Comparison of ENCODE assay signal across 8 mouse cellular contexts in the genomic region with DNA sequence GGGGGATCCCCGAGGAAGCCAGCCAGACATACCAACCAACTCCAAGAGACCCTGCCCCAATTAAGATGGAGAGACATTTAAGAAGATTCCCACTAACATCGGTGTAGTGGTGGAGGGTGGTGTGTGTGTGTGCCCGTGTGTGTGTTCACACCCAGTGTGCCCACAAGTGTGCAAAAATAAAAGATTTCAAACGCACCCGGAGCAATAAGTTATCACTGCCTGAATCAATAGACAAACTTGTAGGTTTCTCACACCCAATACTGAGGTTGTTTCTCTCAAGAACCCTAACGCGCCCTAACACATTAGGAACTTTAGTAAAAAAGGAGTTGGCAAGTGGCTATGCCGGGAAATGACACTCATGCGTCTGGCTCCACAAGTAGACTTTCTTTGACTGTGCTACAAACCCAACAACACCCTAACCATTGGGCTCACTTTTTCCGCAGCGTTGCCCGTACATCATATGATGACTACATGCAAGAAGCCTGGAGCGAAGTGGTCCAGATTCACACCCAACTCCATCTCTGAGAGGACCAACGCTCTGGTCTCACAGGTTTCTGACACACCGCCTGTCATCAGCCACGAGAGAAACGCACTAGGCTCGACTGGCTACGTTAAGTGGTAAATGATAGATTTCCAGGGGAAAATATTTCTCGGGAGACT. TPM values are rescaled to one million over a fixed set of nuclear protein-coding genes. Genes with fewer than 3 reads are reported as not detected.
DNase-seq lines count a peak whose midpoint lies in the region; ATAC-seq and TF ChIP-seq lines count a peak whose summit lies in the region.
"Had no signal": no experiment of that assay in that cellular context is flagged by ENCODE, and none has a peak within 500 bp of the region (broad histone marks: within the 10 kb centered on the region; RNA-seq: fewer than 3 reads in every experiment).

No protein-coding gene starts in this region.

- ATAC-seq in heart, postnatal 0 days (ENCODE audit: insufficient read depth, low read depth): no peak
- ATAC-seq in stomach, embryonic 16.5 days (ENCODE audit: insufficient read depth, low FRiP score): no peak

- no peaks in the 10 kb centered on the region for H3K9me3 ChIP-seq in heart, postnatal 0 days (replicated peaks; ENCODE audit: control insufficient read depth, low read length)
- no peaks in the 10 kb centered on the region for H3K9me3 ChIP-seq in megakaryocyte, embryonic 14.5 days
- no peaks in the 10 kb centered on the region for H3K9me3 ChIP-seq in stomach, embryonic 16.5 days (replicated peaks; ENCODE audit: control insufficient read depth, low read length)

- TF ChIP-seq EP300 in heart, postnatal 0 days (IDR thresholded peaks at IDR 0.05; ENCODE audit: low read depth): no peak

- peak overlapping the region; percentile 70 for H3K4me2 ChIP-seq in heart, postnatal 0 days (ENCODE audit: low read depth, low read length)
- peak overlapping the region; percentile 60 for H3K4me2 ChIP-seq in stomach, embryonic 16.5 days (ENCODE audit: low read depth, low read length)

- H3K4me1 ChIP-seq in heart, postnatal 0 days (ENCODE audit: control insufficient read depth, insufficient read depth): peaks cover 7% of the 10 kb centered on the region; the same call in 1 of the 2 replicates
- peaks cover 21% of the 10 kb centered on the region for H3K4me1 ChIP-seq in megakaryocyte, embryonic 14.5 days
- H3K4me1 ChIP-seq in stomach, embryonic 16.5 days (ENCODE audit: control insufficient read depth, insufficient read depth, low read length): peaks cover 6% of the 10 kb centered on the region

- no peaks in the 10 kb centered on the region for H3K27me3 ChIP-seq in heart, postnatal 0 days (ENCODE audit: control insufficient read depth, insufficient read depth, low read length)
- H3K27me3 ChIP-seq in megakaryocyte, embryonic 14.5 days (replicated peaks): no peaks in the 10 kb centered on the region
- H3K27me3 ChIP-seq in stomach, embryonic 16.5 days (ENCODE audit: control insufficient read depth, insufficient read depth, low read length): no peaks in the 10 kb centered on the region

- peak overlapping the region; percentile 93 for H3K4me3 ChIP-seq in heart, postnatal 0 days (ENCODE audit: low read depth, low read length)
- peak overlapping the region; percentile 97 for H3K4me3 ChIP-seq in megakaryocyte, embryonic 14.5 days (replicated peaks)
- H3K4me3 ChIP-seq in stomach, embryonic 16.5 days (replicated peaks; ENCODE audit: low read length): peak overlapping the region; percentile 64

- peak; percentile 46 to 53 for DNase-seq in B cell, adult 2 months
- DNase-seq in CD8-positive naive resting alpha-beta T cell, adult 2 months (ENCODE audit: low read depth in 2 of 2, low spot score in 2 of 2): peak; percentile 34 to 56
- DNase-seq in embryo, embryonic 10.5 days (ENCODE audit: low spot score): peak; percentile 59
- no peak for DNase-seq in heart, postnatal 0 days (ENCODE audit: low spot score)
- DNase-seq in left cerebral cortex, adult 8-10 months (ENCODE audit: low spot score in 2 of 2): peak; percentile 16 to 21

- WGBS in heart, postnatal 0 days: 24% methylated on average over 20 of the region's 20 CpGs
- WGBS in stomach, embryonic 16.5 days: 24% methylated on average over 20 of the region's 20 CpGs

- H3K36me3 ChIP-seq in heart, postnatal 0 days (replicated peaks; ENCODE audit: control insufficient read depth, insufficient read depth, low read length): no peaks in the 10 kb centered on the region
- H3K36me3 ChIP-seq in megakaryocyte, embryonic 14.5 days (replicated peaks; ENCODE audit: low read length): no peaks in the 10 kb centered on the region
- no peaks in the 10 kb centered on the region for H3K36me3 ChIP-seq in stomach, embryonic 16.5 days (ENCODE audit: control insufficient read depth, insufficient read depth, low read length)

- no peak for TF ChIP-seq CTCF in heart, postnatal 0 days (IDR thresholded peaks at IDR 0.05; ENCODE audit: low read depth)

- H3K9ac ChIP-seq in heart, postnatal 0 days (replicated peaks; ENCODE audit: low read depth, low read length): peak overlapping the region; percentile 91
- H3K9ac ChIP-seq in stomach, embryonic 16.5 days (ENCODE audit: low read length): peak overlapping the region; percentile 85

- peak overlapping the region; percentile 95 for H3K27ac ChIP-seq in heart, postnatal 0 days (ENCODE audit: low read depth)
- H3K27ac ChIP-seq in stomach, embryonic 16.5 days (ENCODE audit: low read length): peak overlapping the region; percentile 77

RNA-seq across cellular contexts. Expression of a gene that starts 0.9 kb away (rescaled TPM):
- 6.2 and 11.1 TPM in 2 replicates for total RNA-seq in heart, postnatal 0 days (2014; rRNA removed; ENCODE audit: low replicate concordance)
- 12.5 and 13.9 TPM in 2 replicates for polyA plus RNA-seq in heart, postnatal 0 days (2015; fragmentation: Nextera tagmentation; extraction: Ambion mirVana)
- total RNA-seq in left cerebral cortex, adult 8-10 months (2022): 10 to 100 TPM; 20.3 to 24.7 (median 23.3) TPM
- polyA plus RNA-seq in megakaryocyte, embryonic 14.5 days (2012; ENCODE audit: insufficient read depth, low replicate concordance): 1.2 and 4.7 TPM in 2 replicates
- polyA plus RNA-seq in stomach, embryonic 16.5 days (2015; fragmentation: Nextera tagmentation; extraction: Ambion mirVana): 22.0 and 31.5 TPM in 2 replicates

RNA-seq across cellular contexts. Expression of a gene that starts 5.9 kb away (rescaled TPM):
- total RNA-seq in heart, postnatal 0 days (2014; rRNA removed; ENCODE audit: low replicate concordance): 13.3 and 21.0 TPM in 2 replicates
- polyA plus RNA-seq in heart, postnatal 0 days (2015; fragmentation: Nextera tagmentation; extraction: Ambion mirVana): 11.7 and 13.4 TPM in 2 replicates
- 10 to 100 TPM; 41.9 to 46.2 (median 42.5) TPM for total RNA-seq in left cerebral cortex, adult 8-10 months (2022)
- 2.4 TPM in 1 of 2 replicates, not detected in the other for polyA plus RNA-seq in megakaryocyte, embryonic 14.5 days (2012; ENCODE audit: insufficient read depth, low replicate concordance)
- polyA plus RNA-seq in stomach, embryonic 16.5 days (2015; fragmentation: Nextera tagmentation; extraction: Ambion mirVana): 14.1 and 15.6 TPM in 2 replicates

RNA-seq across cellular contexts. Expression of a gene that starts 34.2 kb away (rescaled TPM):
- total RNA-seq in heart, postnatal 0 days (2014; rRNA removed; ENCODE audit: low replicate concordance): not detected in 2 replicates
- polyA plus RNA-seq in heart, postnatal 0 days (2015; fragmentation: Nextera tagmentation; extraction: Ambion mirVana): not detected in 2 replicates
- total RNA-seq in left cerebral cortex, adult 8-10 months (2022): not detected
- polyA plus RNA-seq in megakaryocyte, embryonic 14.5 days (2012; ENCODE audit: insufficient read depth, low replicate concordance): not detected in 2 replicates
- polyA plus RNA-seq in stomach, embryonic 16.5 days (2015; fragmentation: Nextera tagmentation; extraction: Ambion mirVana): not detected in 2 replicates
- total RNA-seq: left cerebral cortex, adult 18-20 months had no signal

RNA-seq across cellular contexts. Expression of a gene that starts 53.2 kb away (rescaled TPM):
- not detected in 2 replicates for total RNA-seq in heart, postnatal 0 days (2014; rRNA removed; ENCODE audit: low replicate concordance)
- polyA plus RNA-seq in heart, postnatal 0 days (2015; fragmentation: Nextera tagmentation; extraction: Ambion mirVana): 0.08 and 0.11 TPM in 2 replicates
- total RNA-seq in left cerebral cortex, adult 8-10 months (2022): under 1 TPM; 0.21 to 0.70 (median 0.58) TPM
- not detected in 2 replicates for polyA plus RNA-seq in megakaryocyte, embryonic 14.5 days (2012; ENCODE audit: insufficient read depth, low replicate concordance)
- polyA plus RNA-seq in stomach, embryonic 16.5 days (2015; fragmentation: Nextera tagmentation; extraction: Ambion mirVana): 6.8 and 7.8 TPM in 2 replicates
